Mouse (Mus musculus) erythroblast, embryonic 14.5 days (primary cell): ENCODE measurements around the gene Cdkal1.

Experiments
- GATA1 ChIP-seq: IDR thresholded peaks from 2 replicates; pipeline ENCODE4 v1.6.1; 2012; ENCODE audit warnings: low read length, inconsistent platforms, mixed read lengths
- TAL1 ChIP-seq: IDR thresholded peaks from 3 replicates; pipeline ENCODE4 v1.6.1; 2012; ENCODE audit warnings: low read length, inconsistent platforms, mixed read lengths

DNA sequence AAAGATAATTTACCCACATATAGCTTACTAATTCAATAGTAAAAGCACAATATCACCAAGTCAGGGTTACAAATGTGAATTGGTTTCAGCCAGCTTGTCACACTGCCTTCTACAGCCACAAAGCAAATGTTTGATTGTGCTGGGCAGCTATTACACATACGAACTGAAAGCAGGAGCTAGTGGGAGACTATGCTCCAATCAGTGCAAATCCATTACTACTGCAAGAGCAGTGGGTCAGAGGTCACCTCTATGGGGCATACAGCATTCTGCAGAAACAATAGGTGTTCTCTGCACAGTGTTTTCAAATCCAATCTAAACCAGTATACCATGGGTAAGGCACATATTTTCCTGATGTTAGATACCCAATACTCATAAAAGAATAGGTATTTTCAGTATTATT lies 27.4 kb downstream of the Cdkal1 start:
- TF ChIP-seq GATA1 = no peak
- TF ChIP-seq TAL1 = no peak
